Mouse (Mus musculus): ENCODE data around the gene Ncaph.
A peak's percentile ranks its signal among the peaks of the same experiment; 100 is the strongest.
"Not testable (repeated sequence)": the region's sequence is repeated elsewhere in the genome, so short reads cannot be mapped to it uniquely, and the experiment has no call there.

Gene Ncaph

DNA sequence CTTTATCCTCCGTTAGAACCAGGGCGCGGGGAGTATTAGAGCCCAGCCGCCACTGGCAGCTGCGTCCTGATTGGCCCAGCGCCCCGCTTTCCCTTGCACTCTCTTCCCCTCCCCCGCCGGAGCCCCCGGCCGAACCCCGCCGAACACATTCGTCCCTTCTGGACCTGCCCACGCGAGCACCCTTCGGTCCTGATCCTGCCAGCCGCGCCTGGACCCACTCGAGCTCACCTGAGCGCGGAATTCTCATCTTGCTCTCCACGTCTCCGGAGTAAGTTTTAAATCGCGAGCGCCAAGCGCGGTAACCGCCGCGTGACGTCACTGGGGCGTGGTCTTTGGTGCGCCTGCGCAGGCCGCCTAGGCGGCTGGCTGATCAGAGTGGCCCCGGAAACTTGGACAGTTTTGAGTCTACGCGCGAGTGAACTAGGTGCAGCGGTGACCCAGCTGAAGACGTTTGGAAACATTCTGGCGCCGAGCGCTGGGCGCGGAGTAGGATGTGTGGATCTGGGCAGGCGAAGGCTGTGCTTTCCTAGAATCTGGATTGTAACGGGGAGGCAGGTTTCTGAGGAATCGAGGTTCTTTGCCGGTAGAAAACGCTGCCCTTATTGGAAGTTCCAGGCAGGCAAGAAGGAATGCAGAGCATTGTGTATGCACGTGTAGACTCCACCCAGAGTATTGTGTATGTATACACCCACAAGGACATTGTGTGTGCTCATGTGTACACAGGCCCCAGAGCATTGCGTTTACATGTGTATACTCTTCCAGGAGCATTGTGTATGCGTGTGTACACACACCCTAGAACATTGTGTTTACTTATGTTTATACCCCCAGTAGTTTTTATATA, at the start of gene Ncaph:
Ncaph (minus strand) TSS at position 334 of the 841 bp plus-strand sequence.
- DNase-seq (ENCODE audit: low read depth), result peak; percentile 96

- DNase-seq (ENCODE audit: low read depth), result peak; percentile 87
Observed at GRCm38 (mm10) chr2:127182598-127183381, 49.0 kb upstream of the Ncaph start.

GRCm38 (mm10) chr2:127166261-127166660, 32.5 kb upstream of the Ncaph start:
- DNase-seq (ENCODE audit: low read depth), result peak; percentile 76

- DNase-seq (ENCODE audit: low read depth), result no peak
Observed at GRCm38 (mm10) chr2:127165675-127166074, 31.9 kb upstream of the Ncaph start.

GRCm38 (mm10) chr2:127145699-127146098, 11.9 kb upstream of the Ncaph start:
- no peak for DNase-seq (ENCODE audit: low read depth)

DNA sequence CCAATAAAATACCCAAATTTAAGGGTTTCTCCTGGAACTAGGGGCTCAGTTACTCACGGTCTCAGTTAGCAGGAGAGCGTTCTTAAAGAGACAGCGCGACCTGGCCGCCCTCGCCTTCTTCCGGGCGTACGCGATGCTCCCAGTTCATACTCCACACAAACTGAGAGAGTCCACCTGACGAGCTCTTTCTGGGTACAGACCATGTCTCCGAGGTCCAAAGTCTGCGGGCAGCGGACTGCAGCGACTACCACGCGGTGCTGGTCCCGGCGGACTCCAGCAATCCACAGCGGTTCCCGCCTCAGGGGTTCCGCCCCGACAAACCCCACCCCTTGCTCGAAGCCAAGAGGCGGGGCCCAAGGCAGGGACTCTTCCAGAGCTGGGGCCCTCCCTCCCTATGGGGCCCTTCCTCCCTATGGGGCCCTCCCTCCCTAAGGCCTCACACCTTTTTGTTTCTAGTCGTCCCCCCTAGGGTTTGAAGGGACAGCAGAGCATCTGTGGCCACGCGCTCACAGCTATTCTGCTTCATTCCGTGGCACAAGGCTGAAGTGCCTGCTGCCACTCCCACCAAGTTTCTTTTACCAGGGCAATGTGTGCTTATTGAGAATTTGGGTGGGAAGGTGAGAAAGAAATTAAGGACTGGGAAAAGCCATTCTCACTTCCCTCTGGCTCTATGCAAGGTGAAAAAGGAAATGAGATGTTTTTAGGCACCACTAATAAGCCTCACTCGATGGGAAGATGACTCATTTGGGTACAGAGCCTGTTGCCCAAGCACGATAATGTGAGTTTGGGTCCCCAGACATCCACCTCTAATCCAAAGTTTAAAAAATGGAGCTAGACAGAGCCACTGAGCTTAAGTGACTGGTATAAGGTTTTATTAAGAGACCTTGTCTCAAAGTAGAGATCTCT, 9.7 kb upstream of the Ncaph start, which contains the start of gene Itpripl1:
Itpripl1 (minus strand) TSS at position 285 of the 906 bp plus-strand sequence.
- DNase-seq (ENCODE audit: low read depth), result peak; percentile 76

DNA sequence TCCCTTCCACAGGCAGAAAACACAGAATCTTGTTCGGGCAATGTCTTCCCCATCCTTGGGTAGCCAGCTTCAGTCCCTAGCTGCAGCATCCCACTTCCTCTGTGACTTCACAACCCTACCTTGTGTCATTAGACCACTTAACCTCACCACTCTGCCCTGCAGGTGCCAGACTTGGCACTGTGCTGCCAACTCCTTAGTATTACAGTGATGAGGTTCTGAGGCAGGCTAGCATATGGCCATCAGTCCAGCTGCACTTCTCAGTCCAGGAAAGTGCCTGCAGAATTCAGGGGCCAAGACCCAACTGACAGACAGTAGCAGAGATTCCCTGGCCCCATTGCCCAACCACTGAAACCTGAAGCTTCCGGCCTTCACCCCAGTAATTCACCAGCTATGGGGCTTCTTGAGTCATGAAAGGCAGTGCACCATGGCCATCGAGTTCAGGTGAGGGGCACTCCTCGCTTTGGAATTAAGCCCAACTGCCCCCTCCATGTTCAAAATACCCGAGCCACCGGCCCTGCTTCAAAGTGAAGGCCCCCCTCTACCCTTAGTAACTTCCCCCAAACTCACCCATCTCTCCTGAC, 8.9 kb upstream of the Ncaph start:
- DNase-seq (ENCODE audit: low read depth), result peak; percentile 37

DNA sequence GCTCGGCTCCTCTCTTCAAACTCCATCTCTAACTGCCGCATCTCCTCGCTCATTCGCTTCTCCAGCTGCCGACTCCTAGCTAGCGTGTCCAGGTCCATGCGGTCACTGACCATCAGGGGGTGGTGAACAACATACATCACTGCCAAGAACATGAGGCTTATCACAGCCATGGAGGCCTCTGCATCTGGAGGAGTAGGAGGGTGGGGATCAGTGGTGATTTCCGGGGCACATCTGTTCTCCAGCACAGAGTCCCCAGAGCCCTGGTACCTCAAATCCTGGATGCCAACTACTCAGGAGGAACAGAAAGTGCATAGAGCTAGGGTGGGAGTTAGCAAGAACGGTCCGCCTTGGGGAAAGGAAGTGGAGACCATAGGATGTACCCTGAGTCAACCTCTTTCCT, 8.3 kb upstream of the Ncaph start:
- no peak for DNase-seq (ENCODE audit: low read depth)

DNA sequence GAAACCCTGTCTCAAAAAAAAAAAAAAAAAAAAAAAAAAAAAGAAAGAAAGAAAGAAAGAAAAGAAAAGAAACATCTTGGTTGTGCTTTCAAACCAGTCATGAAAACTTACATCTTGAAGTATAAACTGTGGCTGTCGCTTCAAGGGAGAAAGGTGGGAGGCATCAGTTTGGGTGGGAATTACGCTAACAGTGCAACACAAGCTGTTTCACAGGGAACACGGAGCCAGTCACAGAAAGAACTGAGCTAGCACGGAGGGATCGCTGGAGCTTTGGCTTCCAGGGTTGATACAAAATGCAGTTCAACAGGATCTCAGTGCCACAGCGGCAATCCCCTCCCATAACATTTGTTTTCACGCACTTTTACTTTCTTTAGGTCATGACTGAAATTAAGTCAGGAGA, 6.3 kb upstream of the Ncaph start:
- DNase-seq (ENCODE audit: low read depth), result no peak

- peak; percentile 47 for DNase-seq (ENCODE audit: low read depth)
Observed at GRCm38 (mm10) chr2:127139605-127140004, 5.9 kb upstream of the Ncaph start.

DNA sequence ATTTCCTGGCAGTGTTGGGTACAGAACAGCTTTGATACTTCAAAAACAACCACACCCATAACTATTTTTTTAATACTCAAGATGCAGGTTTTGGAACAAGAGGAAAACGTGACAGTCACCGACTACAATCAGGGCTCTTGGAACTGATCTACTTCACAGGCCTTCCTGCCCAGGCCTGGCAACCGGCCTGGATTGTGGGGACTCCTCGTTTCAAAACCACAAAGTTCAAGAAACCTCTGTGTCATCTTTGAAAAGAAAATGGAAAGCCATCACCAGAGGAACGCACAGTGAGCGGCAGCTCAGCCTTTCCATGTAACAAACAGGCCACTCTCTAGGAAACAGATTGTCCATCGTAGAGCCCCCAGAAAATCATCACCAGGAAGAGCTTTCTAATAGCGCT, 5.3 kb upstream of the Ncaph start:
- DNase-seq (ENCODE audit: low read depth), result no peak

DNA sequence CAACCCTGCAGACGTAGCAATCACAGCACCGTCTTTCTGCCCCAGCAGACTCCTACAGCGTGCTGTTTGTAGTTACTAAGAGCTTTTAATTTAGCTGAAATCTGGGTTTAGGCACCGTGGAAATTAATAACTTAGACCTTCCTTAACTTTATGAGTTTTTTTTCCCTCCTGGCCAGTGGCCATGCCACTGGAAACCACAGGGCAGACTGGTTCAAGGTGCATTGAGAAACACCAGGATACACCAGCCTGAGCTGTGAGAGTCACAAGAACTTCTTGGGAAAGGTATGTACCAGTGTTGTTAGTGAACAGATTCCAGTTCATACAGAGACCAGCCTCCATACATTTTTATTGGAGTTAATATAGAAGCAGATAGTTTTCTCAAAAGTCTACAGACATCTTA, 4.7 kb upstream of the Ncaph start:
- DNase-seq (ENCODE audit: low read depth), result no peak

DNA sequence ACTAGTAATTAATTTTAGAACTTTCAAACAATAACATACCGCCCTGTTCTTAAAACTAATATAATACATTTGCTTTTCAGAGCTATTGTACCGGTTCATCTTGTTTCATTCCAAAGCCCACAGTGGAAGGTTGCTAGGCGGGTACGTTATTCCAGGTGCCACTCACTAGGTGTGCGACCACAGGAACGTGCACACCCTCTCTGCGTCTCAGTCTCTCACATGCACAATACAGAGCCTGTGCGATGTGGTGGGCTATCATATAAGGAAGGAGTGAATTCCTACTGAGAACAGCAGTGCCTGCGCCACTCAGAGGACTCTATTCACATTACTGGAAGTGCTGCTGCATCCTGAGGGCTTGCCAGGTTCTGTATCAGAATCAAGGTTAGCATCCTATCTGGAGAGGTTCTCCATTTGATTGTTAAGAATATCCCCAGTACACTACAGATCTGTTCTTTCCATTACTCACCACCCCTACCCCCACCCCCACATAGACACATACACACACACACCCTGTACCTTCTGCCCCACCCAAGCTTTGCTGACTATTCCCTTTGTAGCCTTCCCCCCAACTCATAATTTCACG, 4.2 kb upstream of the Ncaph start:
- DNase-seq (ENCODE audit: low read depth), result no peak

GRCm38 (mm10) chr2:127136979-127137378, 3.2 kb upstream of the Ncaph start:
- DNase-seq (ENCODE audit: low read depth), result peak; percentile 42

DNA sequence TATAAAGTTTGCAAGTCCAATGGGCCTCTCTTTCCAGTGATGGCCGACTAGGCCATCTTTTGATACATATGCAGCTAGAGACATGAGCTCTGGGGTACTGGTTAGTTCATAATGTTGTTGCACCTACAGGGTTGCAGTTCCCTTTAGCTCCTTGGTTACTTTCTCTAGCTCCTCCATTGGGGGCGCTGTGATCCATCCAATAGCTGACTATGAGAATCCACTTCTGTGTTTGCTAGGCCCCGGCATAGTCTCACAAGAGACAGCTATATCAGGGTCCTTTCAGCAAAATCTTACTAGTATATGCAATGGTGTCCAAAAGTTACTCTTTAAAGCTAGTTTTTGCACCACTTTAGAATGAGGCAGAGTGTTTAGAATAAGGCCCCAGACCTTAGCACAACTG, 1.5 kb upstream of the Ncaph start:
- DNase-seq (ENCODE audit: low read depth), result not testable (repeated sequence)

GRCm38 (mm10) chr2:127131353-127131752, 2.4 kb downstream of the Ncaph start:
- DNase-seq (ENCODE audit: low read depth), result no peak

GRCm38 (mm10) chr2:127128926-127129325, 4.8 kb downstream of the Ncaph start:
- DNase-seq (ENCODE audit: low read depth), result no peak

GRCm38 (mm10) chr2:127121591-127122235, 12.0 kb downstream of the Ncaph start:
- DNase-seq (ENCODE audit: low read depth), result no peak

- no peak for DNase-seq (ENCODE audit: low read depth)
Observed at GRCm38 (mm10) chr2:127108986-127109385, 24.8 kb downstream of the Ncaph start.

GRCm38 (mm10) chr2:127092000-127092399, 41.8 kb downstream of the Ncaph start:
- no peak for DNase-seq (ENCODE audit: low read depth)

GRCm38 (mm10) chr2:127090151-127090550, 43.6 kb downstream of the Ncaph start:
- not testable (repeated sequence) for DNase-seq (ENCODE audit: low read depth)

Measured in naive thymus-derived CD4-positive, alpha-beta T cell, adult 2 months (primary cell).